Mouse (Mus musculus) hindbrain, embryonic 13.5 days (tissue): ENCODE data around the gene Slc3a1. TPM values are rescaled to one million over a fixed set of nuclear protein-coding genes. Genes with fewer than 3 reads are reported as not detected.

Source experiments
- ATAC-seq: fragments of 200-750 bp; cut with Nextera tagmentation; 2 replicates; pipeline ENCODE4 v1.8.0; 2017; ENCODE audit warnings: moderate TSS enrichment; ENCODE audit not compliant: low FRiP score
- H3K27ac ChIP-seq: fragments of 300-500 bp; sonication (generic); 2 replicates; pipeline ENCODE4 v1.5.1; 2015; ENCODE audit warnings: inconsistent platforms, mild to moderate bottlenecking, moderate library complexity
- H3K27me3 ChIP-seq: fragments of 300-500 bp; sonication (generic); 2 replicates; pipeline ENCODE4 v1.6.1; 2015; ENCODE audit warnings: mild to moderate bottlenecking, inconsistent platforms
- H3K36me3 ChIP-seq: fragments of 300-500 bp; sonication (generic); 2 replicates; pipeline ENCODE4 v1.6.1; 2015; ENCODE audit warnings: mild to moderate bottlenecking, inconsistent platforms
- H3K4me1 ChIP-seq: fragments of 300-500 bp; sonication (generic); replicated peaks from 2 replicates; pipeline ENCODE4 v1.6.1; 2015; ENCODE audit warnings: inconsistent platforms
- H3K4me2 ChIP-seq: fragments of 300-500 bp; sonication (generic); 2 replicates; pipeline ENCODE4 v1.6.1; 2015; ENCODE audit warnings: inconsistent platforms, mild to moderate bottlenecking, moderate library complexity
- H3K4me3 ChIP-seq: fragments of 300-500 bp; sonication (generic); 2 replicates; pipeline ENCODE4 v1.5.1; 2015; ENCODE audit warnings: mild to moderate bottlenecking, inconsistent platforms
- H3K9ac ChIP-seq: fragments of 300-500 bp; sonication (generic); 2 replicates; pipeline ENCODE4 v1.6.1; 2015; ENCODE audit warnings: mild to moderate bottlenecking, inconsistent platforms
- H3K9me3 ChIP-seq: fragments of 300-500 bp; sonication (generic); 2 replicates; pipeline ENCODE4 v1.6.1; 2016; ENCODE audit warnings: inconsistent platforms
- WGBS: fragments of 180-500 bp; shearing (Covaris S2); methylation state at CpG from one replicate; pipeline ENCODE4 v1.1.7; 2015; 5-methylcytosine and 5-hydroxymethylcytosine counted together
- polyA plus RNA-seq: library from polyadenylated mRNA; unstranded; fragments of >200 nt; fragmentation: Nextera tagmentation; extraction: Ambion mirVana; gene quantifications from 2 replicates; pipeline ENCODE4 v1.2.1, GENCODE M21; 2015

The Slc3a1 gene
- polyA plus RNA-seq, 1 experiment from 2014 or later = 0.32 TPM

DNA sequence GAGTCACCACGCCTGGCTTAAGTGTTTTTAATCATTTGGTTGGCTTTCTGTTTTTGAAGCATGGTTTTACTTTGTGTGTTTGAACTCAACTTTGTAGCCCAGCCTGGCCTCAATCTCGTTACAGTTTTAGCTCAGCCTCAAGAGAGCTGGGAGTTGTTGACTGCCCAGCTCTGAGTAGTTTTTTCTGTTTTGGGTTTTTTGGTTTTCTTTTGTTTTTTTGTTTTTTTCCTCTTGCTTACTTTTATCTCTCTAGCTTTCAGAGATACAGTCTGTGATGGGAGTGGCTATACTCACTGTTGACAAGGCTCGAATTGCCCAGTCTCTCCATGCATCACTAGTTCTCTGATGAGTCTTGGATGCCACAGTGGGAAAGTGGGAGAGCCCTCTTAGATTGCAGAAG, 7.8 kb upstream of the Slc3a1 start:
- 85% methylated on average over 3 of the region's 3 CpGs for WGBS

DNA sequence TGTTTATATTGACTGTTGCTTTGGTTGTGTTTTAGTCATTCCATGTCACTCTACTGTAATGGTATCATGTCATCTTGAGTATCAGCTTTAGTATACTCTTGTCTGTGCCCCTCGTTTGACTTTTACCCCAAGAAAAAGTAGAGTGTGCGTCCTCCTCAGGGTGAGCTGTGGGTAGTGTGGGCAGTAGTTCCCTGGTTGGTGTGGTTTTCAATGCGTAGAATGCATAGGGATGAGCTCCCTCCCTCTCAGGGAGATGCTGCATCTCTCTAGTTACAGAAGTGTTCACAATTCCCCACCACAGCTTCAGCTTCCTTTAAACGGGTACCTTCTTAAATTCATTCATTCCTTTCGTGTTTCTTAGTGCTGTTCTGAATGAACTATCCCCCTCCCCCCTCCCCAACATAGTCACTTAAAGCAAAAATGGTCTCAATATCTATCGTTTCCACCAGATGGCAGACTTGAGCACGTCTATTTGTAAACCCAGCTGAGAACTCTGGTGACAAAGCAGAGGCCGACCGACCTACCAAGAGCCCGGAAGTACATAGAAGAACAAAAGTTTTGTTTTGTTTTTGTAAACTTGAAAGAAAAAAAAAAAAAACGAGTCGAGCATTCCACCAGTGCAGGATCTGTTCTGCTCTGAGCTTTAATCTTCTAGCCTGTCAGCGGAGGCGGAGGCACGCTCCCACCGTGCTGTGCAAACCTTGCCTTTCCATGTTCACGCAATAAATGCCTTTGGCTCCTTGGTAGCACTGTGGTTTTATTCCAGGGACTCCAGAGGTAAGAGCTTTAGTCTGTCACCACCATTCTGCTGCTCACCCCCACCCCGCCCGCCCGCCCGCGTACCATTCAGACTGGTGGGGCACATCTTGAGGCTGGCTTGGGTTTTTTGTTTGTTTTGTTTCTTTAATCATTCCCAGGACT, 4.7 kb upstream of the Slc3a1 start:
- H3K36me3 ChIP-seq = no peaks in the 10 kb centered on the region
- WGBS = 63% methylated on average over 22 of the region's 22 CpGs
- peak; percentile 65 for ATAC-seq
- no peaks in the 10 kb centered on the region for H3K4me1 ChIP-seq
- no peaks in the 10 kb centered on the region for H3K9me3 ChIP-seq
- H3K27me3 ChIP-seq = no peaks in the 10 kb centered on the region
- H3K4me3 ChIP-seq = no peak overlapping the region
- no peak overlapping the region for H3K9ac ChIP-seq
- H3K27ac ChIP-seq = no peak overlapping the region
- no peak overlapping the region for H3K4me2 ChIP-seq

More for the DNA sequence above, 7.8 kb upstream of the Slc3a1 start:
- Histone ChIP-seq H3K36me3 (no peaks in the 10 kb centered on the region), H3K4me2 (no peak overlapping the region), H3K9me3 (no peaks in the 10 kb centered on the region), H3K27ac (no peak overlapping the region), H3K27me3 (no peaks in the 10 kb centered on the region), H3K4me3 (no peak overlapping the region), H3K9ac (no peak overlapping the region), H3K4me1 (no peaks in the 10 kb centered on the region)
- no peak for ATAC-seq

DNA sequence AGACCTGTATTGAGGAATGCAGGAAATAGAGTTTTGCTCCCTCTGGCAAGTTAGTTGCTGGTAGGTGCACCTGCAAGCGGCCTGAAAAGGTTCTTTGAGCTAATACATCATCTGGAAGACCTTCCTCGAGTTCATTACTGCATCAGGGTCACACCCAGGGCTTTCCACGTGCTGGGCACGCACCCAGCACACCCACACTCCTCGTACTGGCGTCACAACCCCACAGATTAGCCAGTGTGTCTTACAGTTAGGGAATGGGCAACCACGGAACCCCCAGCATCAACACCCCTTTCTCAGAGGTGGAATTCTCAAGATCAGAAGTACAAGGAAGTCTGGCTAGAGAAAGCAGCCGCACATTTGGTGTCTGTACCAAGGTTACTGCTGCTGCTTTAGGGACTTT, 3.9 kb upstream of the Slc3a1 start:
- Histone ChIP-seq H3K27ac (no peak overlapping the region), H3K4me1 (no peaks in the 10 kb centered on the region), H3K4me2 (no peak overlapping the region), H3K27me3 (no peaks in the 10 kb centered on the region), H3K4me3 (no peak overlapping the region), H3K9me3 (no peaks in the 10 kb centered on the region), H3K36me3 (no peaks in the 10 kb centered on the region), H3K9ac (no peak overlapping the region)
- WGBS = 93% methylated on average over 8 of the region's 8 CpGs
- ATAC-seq = no peak

DNA sequence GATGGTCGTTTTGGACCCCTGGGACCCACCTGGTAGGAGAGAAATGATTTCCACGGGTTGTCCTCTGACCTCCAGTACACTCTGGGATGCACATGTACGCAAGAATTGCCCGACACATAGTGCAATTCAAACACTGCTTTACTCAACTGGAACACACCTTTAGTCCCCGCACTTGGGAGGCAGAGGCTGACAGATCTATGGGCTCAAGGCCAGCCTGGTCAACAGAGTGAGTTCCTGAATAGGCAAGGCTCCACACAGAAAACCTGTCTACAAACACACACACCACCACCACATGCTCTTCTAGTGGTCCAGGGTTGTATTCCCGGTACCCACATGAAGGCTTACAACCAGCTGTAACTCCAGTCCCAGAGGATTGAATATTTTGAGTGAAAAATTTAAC, 3.0 kb upstream of the Slc3a1 start:
- Histone ChIP-seq H3K4me1 (no peaks in the 10 kb centered on the region), H3K4me2 (no peak overlapping the region), H3K4me3 (no peak overlapping the region), H3K27ac (no peak overlapping the region), H3K36me3 (no peaks in the 10 kb centered on the region), H3K27me3 (no peaks in the 10 kb centered on the region), H3K9me3 (no peaks in the 10 kb centered on the region), H3K9ac (no peak overlapping the region)
- no peak for ATAC-seq
- 91% methylated on average over 6 of the region's 6 CpGs for WGBS

DNA sequence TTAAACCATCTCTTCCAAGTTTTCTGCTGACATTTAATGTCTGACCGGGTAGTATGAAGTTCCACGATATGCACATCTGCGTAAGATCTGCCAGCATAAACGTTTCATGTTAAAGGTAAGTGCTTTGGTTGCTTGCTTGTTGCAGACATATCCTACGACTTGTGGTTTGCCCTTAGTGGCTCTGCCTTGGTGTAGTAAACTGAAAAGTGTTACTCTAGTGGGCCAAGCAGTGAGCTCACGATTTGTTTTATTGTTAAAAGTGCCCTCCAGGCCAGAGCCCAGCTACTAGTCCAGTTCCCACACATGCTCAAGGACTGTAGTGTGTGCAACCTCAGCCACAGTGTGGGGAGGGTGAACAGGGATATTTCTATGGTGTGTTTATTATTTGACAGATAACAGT, 1.7 kb upstream of the Slc3a1 start:
- no peak overlapping the region for H3K4me2 ChIP-seq
- WGBS = 91% methylated on average over 6 of the region's 6 CpGs
- no peak overlapping the region for H3K4me3 ChIP-seq
- H3K36me3 ChIP-seq = no peaks in the 10 kb centered on the region
- H3K27ac ChIP-seq = no peak overlapping the region
- H3K9ac ChIP-seq = no peak overlapping the region
- no peaks in the 10 kb centered on the region for H3K9me3 ChIP-seq
- no peaks in the 10 kb centered on the region for H3K27me3 ChIP-seq
- ATAC-seq = no peak
- no peaks in the 10 kb centered on the region for H3K4me1 ChIP-seq

DNA sequence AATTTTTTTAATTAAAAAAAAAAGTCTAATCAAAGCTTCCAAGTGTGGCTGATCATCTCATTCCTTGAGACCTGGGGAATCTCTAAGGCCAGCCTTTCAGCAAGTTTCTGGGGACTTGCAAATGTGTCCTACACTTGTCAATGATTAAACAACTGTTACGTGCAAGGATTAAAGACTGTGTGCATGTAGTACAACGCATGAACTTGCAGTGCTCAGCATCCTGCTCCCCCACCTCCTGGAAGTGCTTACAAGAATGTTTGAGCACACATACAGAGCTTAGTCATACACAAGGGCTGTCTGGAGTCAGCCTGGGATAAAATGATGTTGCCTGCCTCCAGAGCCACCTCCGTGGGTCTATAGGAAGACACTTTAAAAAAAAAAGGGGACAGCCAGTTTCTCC, 929 bp upstream of the Slc3a1 start:
- H3K9ac ChIP-seq = no peak overlapping the region
- H3K4me2 ChIP-seq = no peak overlapping the region
- H3K27ac ChIP-seq = no peak overlapping the region
- ATAC-seq = no peak
- no peaks in the 10 kb centered on the region for H3K36me3 ChIP-seq
- H3K27me3 ChIP-seq = no peaks in the 10 kb centered on the region
- no peaks in the 10 kb centered on the region for H3K9me3 ChIP-seq
- WGBS = 88% methylated on average over 3 of the region's 3 CpGs
- no peak overlapping the region for H3K4me3 ChIP-seq
- no peaks in the 10 kb centered on the region for H3K4me1 ChIP-seq

DNA sequence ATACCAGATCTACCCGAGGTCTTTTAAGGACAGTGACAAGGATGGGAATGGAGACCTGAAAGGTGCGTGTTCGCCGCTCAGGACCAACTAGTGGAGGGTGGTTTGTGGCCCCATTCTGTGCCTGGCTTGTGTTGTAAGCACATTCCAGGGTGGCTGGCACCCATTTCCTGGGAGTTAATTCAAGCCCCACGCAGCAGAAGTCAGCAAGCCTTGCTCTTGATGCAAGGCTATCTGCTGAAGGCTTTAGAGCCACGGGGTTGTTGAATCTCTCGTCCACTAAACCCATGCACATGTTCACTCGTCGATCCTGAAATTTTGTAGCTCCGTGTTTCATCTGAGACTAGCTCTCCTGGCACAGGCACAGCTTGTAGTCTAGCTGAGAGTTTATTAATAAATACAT, 621 bp downstream of the Slc3a1 start:
- 94% methylated on average over 10 of the region's 10 CpGs for WGBS
- no peak overlapping the region for H3K4me3 ChIP-seq
- no peak overlapping the region for H3K27ac ChIP-seq
- no peak overlapping the region for H3K9ac ChIP-seq
- H3K4me1 ChIP-seq = no peaks in the 10 kb centered on the region
- ATAC-seq = no peak
- H3K27me3 ChIP-seq = no peaks in the 10 kb centered on the region
- no peak overlapping the region for H3K4me2 ChIP-seq
- H3K9me3 ChIP-seq = no peaks in the 10 kb centered on the region
- no peaks in the 10 kb centered on the region for H3K36me3 ChIP-seq

DNA sequence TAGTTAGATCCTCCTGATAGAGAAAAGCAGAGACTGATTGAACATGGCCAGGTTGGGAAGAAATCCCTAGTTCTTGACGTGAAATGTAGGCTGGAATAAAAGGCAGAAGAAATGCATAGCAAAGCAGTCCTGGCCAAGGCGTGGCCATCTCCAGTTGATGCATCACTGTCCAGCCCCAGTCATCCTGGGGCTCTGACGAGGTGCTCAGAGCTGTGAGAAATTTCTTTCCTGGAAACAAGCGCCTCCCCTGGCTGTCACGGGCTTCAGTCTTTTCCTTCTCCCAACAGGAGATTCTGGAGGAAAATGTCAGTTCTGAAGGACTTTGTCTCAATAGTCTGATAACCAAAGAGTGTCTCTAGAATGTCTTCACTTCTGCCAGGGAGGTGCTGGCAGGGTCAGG, 2.5 kb downstream of the Slc3a1 start:
- Histone ChIP-seq H3K36me3 (no peaks in the 10 kb centered on the region), H3K27me3 (no peaks in the 10 kb centered on the region), H3K4me1 (no peaks in the 10 kb centered on the region), H3K4me2 (no peak overlapping the region), H3K4me3 (no peak overlapping the region), H3K9ac (no peak overlapping the region), H3K27ac (no peak overlapping the region), H3K9me3 (no peaks in the 10 kb centered on the region)
- ATAC-seq = no peak
- 72% methylated on average over 5 of the region's 5 CpGs for WGBS

DNA sequence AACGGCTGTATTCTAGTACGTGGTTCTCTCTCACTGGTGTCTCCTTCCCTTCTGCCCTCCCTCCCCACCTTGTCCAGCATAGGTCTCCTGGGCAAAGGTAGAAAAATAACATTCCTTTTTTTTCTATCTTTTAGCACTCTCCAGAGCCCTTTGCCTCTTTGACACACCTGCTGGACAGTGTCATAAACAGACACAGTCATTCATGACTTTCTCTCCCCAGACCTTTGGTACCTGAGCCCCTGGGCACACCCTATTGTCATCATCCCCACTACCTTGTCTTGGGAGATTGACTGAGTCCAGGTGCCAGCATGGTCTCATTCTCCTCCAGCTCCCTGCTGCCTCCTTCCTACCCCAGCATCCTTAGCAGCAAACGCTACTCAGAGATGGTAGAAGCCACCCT, 4.9 kb downstream of the Slc3a1 start:
- Histone ChIP-seq H3K4me2 (no peak overlapping the region), H3K27ac (no peak overlapping the region), H3K9ac (no peak overlapping the region), H3K27me3 (no peaks in the 10 kb centered on the region), H3K9me3 (no peaks in the 10 kb centered on the region), H3K4me3 (no peak overlapping the region), H3K4me1 (no peaks in the 10 kb centered on the region), H3K36me3 (no peaks in the 10 kb centered on the region)
- ATAC-seq = no peak
- 95% methylated on average over 3 of the region's 3 CpGs for WGBS

DNA sequence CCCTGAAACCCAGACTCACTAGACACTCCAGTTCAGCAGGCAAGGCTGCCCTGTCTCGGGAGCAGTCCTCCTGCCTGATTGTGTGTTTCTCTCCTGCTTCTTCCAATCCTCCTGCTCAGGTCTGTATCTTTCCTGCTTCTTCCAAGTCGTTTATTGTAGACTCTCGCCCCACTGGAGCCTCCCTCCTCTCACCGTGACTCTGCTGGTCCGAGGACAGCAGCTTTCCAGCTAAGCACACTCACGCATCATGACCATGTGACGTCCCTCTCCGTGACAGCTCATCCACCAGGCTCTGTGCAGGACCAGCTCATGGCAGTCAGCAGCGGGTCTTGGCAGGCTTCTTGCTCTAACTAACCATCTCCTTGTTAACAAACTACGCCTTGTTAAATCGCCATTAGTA, 5.9 kb downstream of the Slc3a1 start:
- no peaks in the 10 kb centered on the region for H3K27me3 ChIP-seq
- WGBS = 67% methylated on average over 11 of the region's 11 CpGs
- no peak for ATAC-seq

GRCm38 (mm10) chr17:85037855-85038254, 9.7 kb downstream of the Slc3a1 start:
- 82% methylated on average over 5 of the region's 5 CpGs for WGBS
- Histone ChIP-seq H3K27ac (no peak overlapping the region), H3K4me1 (no peaks in the 10 kb centered on the region), H3K4me2 (no peak overlapping the region), H3K4me3 (no peak overlapping the region), H3K27me3 (no peaks in the 10 kb centered on the region), H3K36me3 (no peaks in the 10 kb centered on the region), H3K9me3 (no peaks in the 10 kb centered on the region), H3K9ac (no peak overlapping the region)
- no peak for ATAC-seq

More for the DNA sequence above, 5.9 kb downstream of the Slc3a1 start:
- Histone ChIP-seq H3K4me1 (no peaks in the 10 kb centered on the region), H3K27ac (no peak overlapping the region), H3K9me3 (no peaks in the 10 kb centered on the region), H3K36me3 (no peaks in the 10 kb centered on the region), H3K9ac (no peak overlapping the region), H3K4me3 (no peak overlapping the region), H3K4me2 (no peak overlapping the region)

DNA sequence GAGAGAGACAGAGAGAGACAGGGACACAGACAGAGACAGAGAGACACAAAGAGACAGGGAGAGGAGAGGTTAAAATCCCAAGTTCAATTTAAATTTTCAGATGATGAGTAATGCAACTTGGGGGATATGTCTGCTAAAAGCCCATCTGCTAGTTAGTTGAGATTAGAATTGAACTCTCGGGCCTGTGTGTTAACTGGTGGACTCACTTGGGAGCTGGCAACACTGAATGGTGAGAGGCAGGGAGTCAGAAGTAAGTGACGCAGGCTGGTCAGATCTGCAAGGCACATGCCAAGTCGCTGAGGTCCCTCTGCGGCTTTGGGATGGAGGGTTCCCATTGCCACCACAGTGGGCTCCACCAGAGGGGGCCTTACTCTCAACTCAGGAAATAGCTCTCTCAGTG, 10.1 kb downstream of the Slc3a1 start:
- H3K4me1 ChIP-seq = no peaks in the 10 kb centered on the region
- H3K4me2 ChIP-seq = no peak overlapping the region
- no peak overlapping the region for H3K4me3 ChIP-seq
- no peak overlapping the region for H3K9ac ChIP-seq
- no peaks in the 10 kb centered on the region for H3K9me3 ChIP-seq
- ATAC-seq = no peak
- H3K36me3 ChIP-seq = no peaks in the 10 kb centered on the region
- no peak overlapping the region for H3K27ac ChIP-seq
- 91% methylated on average over 4 of the region's 4 CpGs for WGBS
- no peaks in the 10 kb centered on the region for H3K27me3 ChIP-seq

- ATAC-seq = no peak
- Histone ChIP-seq H3K4me1 (no peaks in the 10 kb centered on the region), H3K27me3 (no peaks in the 10 kb centered on the region), H3K27ac (no peak overlapping the region), H3K4me2 (no peak overlapping the region), H3K4me3 (no peak overlapping the region), H3K36me3 (no peaks in the 10 kb centered on the region), H3K9me3 (no peaks in the 10 kb centered on the region), H3K9ac (no peak overlapping the region)
- 96% methylated on average over 5 of the region's 5 CpGs for WGBS
Observed at GRCm38 (mm10) chr17:85038761-85039160, 10.6 kb downstream of the Slc3a1 start.
